ENCODE assay signal across 8 mouse cellular contexts in the genomic region with DNA sequence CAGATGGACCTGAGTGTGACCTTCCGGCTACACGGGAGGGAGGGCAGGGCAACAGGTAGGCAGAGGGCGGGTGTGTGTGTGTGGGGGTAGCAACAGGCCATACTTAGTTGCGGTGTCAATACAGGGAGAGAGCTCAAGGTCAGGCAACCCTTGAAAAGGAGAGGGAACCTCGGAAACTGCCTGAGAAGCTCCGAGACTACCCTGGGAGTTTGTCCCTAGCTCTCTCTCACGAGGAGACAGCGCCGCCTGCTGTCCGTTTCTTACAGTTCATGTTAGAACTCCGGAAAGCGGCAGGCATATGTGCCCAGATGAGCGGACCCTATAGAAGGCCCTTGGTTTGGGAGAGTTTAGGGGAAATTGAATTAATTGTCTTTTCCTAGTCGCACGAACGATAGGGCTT. TPM values are rescaled to one million over a fixed set of nuclear protein-coding genes. Genes with fewer than 3 reads are reported as not detected.
A peak's percentile ranks its signal among the peaks of the same experiment; 100 is the strongest.
DNase-seq lines count a peak whose midpoint lies in the region; ATAC-seq and TF ChIP-seq lines count a peak whose summit lies in the region.

No protein-coding gene starts in this region.

- peak overlapping the region; percentile 24; the same call in 1 of the 2 replicates for H3K4me3 ChIP-seq in gastrocnemius, adult 2 months
- no peak overlapping the region for H3K4me3 ChIP-seq in hindbrain, postnatal 0 days (ENCODE audit: low read length)
- H3K4me3 ChIP-seq in megakaryocyte, embryonic 14.5 days (replicated peaks): peak overlapping the region; percentile 77

- ATAC-seq in Patski: peak; percentile 72
- peak; percentile 71 for ATAC-seq in hindbrain, postnatal 0 days

- CTCF ChIA-PET in Patski (lab: Charles Lee): interaction anchor here (0.9 to 1.5 kb wide), 5 partner anchors 10 to 441 kb away, joined by 3 to 7 read pairs (median 4); no protein-coding TSS in a partner anchor

- intact Hi-C loops in gastrocnemius, adult 2 months (cut with DNase I): loop anchor here (1.0 kb wide), 3 partner anchors 122 to 271 kb away; no protein-coding TSS in a partner anchor

- 3% methylated on average over 16 of the region's 16 CpGs for WGBS in hindbrain, postnatal 0 days

- H3K27me3 ChIP-seq in Patski: no peaks in the 10 kb centered on the region
- peaks cover 44% of the 10 kb centered on the region for H3K27me3 ChIP-seq in hindbrain, postnatal 0 days (ENCODE audit: insufficient read depth, low read length)
- H3K27me3 ChIP-seq in megakaryocyte, embryonic 14.5 days (replicated peaks): peaks cover 73% of the 10 kb centered on the region

- no peak for TF ChIP-seq CTCF in Patski (IDR thresholded peaks at IDR 0.05)
- TF ChIP-seq CTCF in gastrocnemius, adult 2 months (IDR thresholded peaks at IDR 0.05): peak; percentile 91
- peak; percentile 96 for TF ChIP-seq CTCF in hindbrain, postnatal 0 days (IDR thresholded peaks at IDR 0.05; ENCODE audit: low read depth)

- H3K4me2 ChIP-seq in hindbrain, postnatal 0 days (ENCODE audit: low read depth, low read length): no peak overlapping the region

- peaks cover 5% of the 10 kb centered on the region; the same call in 1 of the 2 replicates for H3K36me3 ChIP-seq in hindbrain, postnatal 0 days (ENCODE audit: insufficient read depth, low read length)
- peaks cover 12% of the 10 kb centered on the region for H3K36me3 ChIP-seq in megakaryocyte, embryonic 14.5 days (replicated peaks; ENCODE audit: low read length)

- no peaks in the 10 kb centered on the region for H3K9me3 ChIP-seq in hindbrain, postnatal 0 days (ENCODE audit: low read length)
- peaks cover 7% of the 10 kb centered on the region; the same call in 1 of the 2 replicates for H3K9me3 ChIP-seq in megakaryocyte, embryonic 14.5 days

- H3K9ac ChIP-seq in hindbrain, postnatal 0 days (replicated peaks; ENCODE audit: low read length): no peak overlapping the region

- in situ Hi-C loops in Patski (cut with MboI; ENCODE audit: low pct_unique_long_range_greater_than_20kb): loop anchor here (5.0 to 25.0 kb wide), 3 partner anchors 190 to 405 kb away; no protein-coding TSS in a partner anchor

- POLR2A ChIA-PET in Patski (lab: Charles Lee): interaction anchor here (0.6 kb wide), 1 partner anchor 272 kb away, joined by 3 read pairs; no protein-coding TSS in a partner anchor

- DNase-seq in Patski (ENCODE audit: low read depth, low spot score): no peak
- DNase-seq in cerebellum, postnatal 14 days: peak; percentile 88 to 95
- DNase-seq in gastrocnemius, adult 2 months: peak; percentile 86
- peak; percentile 92 for DNase-seq in hindbrain, postnatal 0 days (ENCODE audit: low spot score)
- peak; percentile 77 to 90 for DNase-seq in left cerebral cortex, adult 18-20 months (ENCODE audit: low spot score in 2 of 2)
- DNase-seq in right cerebral cortex, postnatal 14 days: peak; percentile 91
- DNase-seq in urinary bladder, postnatal 14 days (ENCODE audit: low spot score): peak; percentile 88

- H3K4me1 ChIP-seq in hindbrain, postnatal 0 days (ENCODE audit: insufficient read depth, low read length): no peaks in the 10 kb centered on the region
- peaks cover 4% of the 10 kb centered on the region; the same call in 1 of the 2 replicates for H3K4me1 ChIP-seq in megakaryocyte, embryonic 14.5 days

- no peak overlapping the region for H3K27ac ChIP-seq in gastrocnemius, adult 2 months
- H3K27ac ChIP-seq in hindbrain, postnatal 0 days: no peak overlapping the region

RNA-seq across cellular contexts. Expression of a gene that starts 8.4 kb away (rescaled TPM):
- polyA plus RNA-seq in Patski (2021): 1.8 TPM
- total RNA-seq in gastrocnemius, adult 2 months (2021): under 1 TPM; 0.10 to 0.14 TPM
- total RNA-seq in hindbrain, postnatal 0 days (2014; rRNA removed): 1.8 and 1.9 TPM in 2 replicates
- polyA plus RNA-seq in hindbrain, postnatal 0 days (2015; fragmentation: Nextera tagmentation; extraction: Ambion mirVana): 1.2 and 1.4 TPM in 2 replicates
- total RNA-seq in left cerebral cortex, adult 18-20 months (2021): under 1 TPM; 0.67 to 0.98 TPM
- not detected in 2 replicates for polyA plus RNA-seq in megakaryocyte, embryonic 14.5 days (2012; ENCODE audit: insufficient read depth, low replicate concordance)

RNA-seq across cellular contexts. Expression of a gene that starts 15.6 kb away (rescaled TPM):
- 62.0 TPM for polyA plus RNA-seq in Patski (2021)
- 10 to 100 TPM; 16.2 to 17.9 TPM for total RNA-seq in gastrocnemius, adult 2 months (2021)
- 39.9 and 45.6 TPM in 2 replicates for total RNA-seq in hindbrain, postnatal 0 days (2014; rRNA removed)
- 44.4 and 47.0 TPM in 2 replicates for polyA plus RNA-seq in hindbrain, postnatal 0 days (2015; fragmentation: Nextera tagmentation; extraction: Ambion mirVana)
- 10 to 100 TPM; 37.1 to 43.3 TPM for total RNA-seq in left cerebral cortex, adult 18-20 months (2021)
- 66.9 and 128 TPM in 2 replicates for polyA plus RNA-seq in megakaryocyte, embryonic 14.5 days (2012; ENCODE audit: insufficient read depth, low replicate concordance)

RNA-seq across cellular contexts. Expression of a gene that starts 23.3 kb away (rescaled TPM):
- polyA plus RNA-seq in Patski (2021): 2.1 TPM
- under 1 TPM; 0.20 TPM for total RNA-seq in gastrocnemius, adult 2 months (2021)
- total RNA-seq in hindbrain, postnatal 0 days (2014; rRNA removed): 3.7 and 10.6 TPM in 2 replicates
- 2.8 and 3.6 TPM in 2 replicates for polyA plus RNA-seq in hindbrain, postnatal 0 days (2015; fragmentation: Nextera tagmentation; extraction: Ambion mirVana)
- 1 to 10 TPM; 2.3 to 2.6 TPM for total RNA-seq in left cerebral cortex, adult 18-20 months (2021)
- polyA plus RNA-seq in megakaryocyte, embryonic 14.5 days (2012; ENCODE audit: insufficient read depth, low replicate concordance): 0.06 and 1.0 TPM in 2 replicates

RNA-seq across cellular contexts. Expression of a gene that starts 35.1 kb away (rescaled TPM):
- 0.05 TPM for polyA plus RNA-seq in Patski (2021)
- not detected for total RNA-seq in gastrocnemius, adult 2 months (2021)
- total RNA-seq in hindbrain, postnatal 0 days (2014; rRNA removed): 0.40 and 0.58 TPM in 2 replicates
- 0.21 TPM in 1 of 2 replicates, not detected in the other for polyA plus RNA-seq in hindbrain, postnatal 0 days (2015; fragmentation: Nextera tagmentation; extraction: Ambion mirVana)
- total RNA-seq in left cerebral cortex, adult 18-20 months (2021): under 1 TPM in 1 of 2 experiments, not detected in 1; 0.16 TPM
- not detected in 2 replicates for polyA plus RNA-seq in megakaryocyte, embryonic 14.5 days (2012; ENCODE audit: insufficient read depth, low replicate concordance)
